Mouse (Mus musculus) liver, adult (tissue): ENCODE data around the gene Zdhhc18.

Experiments
- GATA4 ChIP-seq: IDR thresholded peaks from 2 replicates; pipeline ENCODE4 v1.6.1; 2014; ENCODE audit warnings: mild to moderate bottlenecking, low read length; ENCODE audit not compliant: insufficient replicate concordance

Gene Zdhhc18

GRCm38 (mm10) chr4:133569291-133570065 is 80.5 kb downstream of the Zdhhc18 start:
- no peak for TF ChIP-seq GATA4

GRCm38 (mm10) chr4:133567251-133567650 is 82.7 kb downstream of the Zdhhc18 start:
- no peak for TF ChIP-seq GATA4

- peak; percentile 32; the same call in 1 of the 2 replicates for TF ChIP-seq GATA4
Observed at GRCm38 (mm10) chr4:133563123-133563571, 86.8 kb downstream of the Zdhhc18 start.

GRCm38 (mm10) chr4:133561622-133562021 is 88.3 kb downstream of the Zdhhc18 start:
- TF ChIP-seq GATA4: peak; percentile 34; the same call in 1 of the 2 replicates

GRCm38 (mm10) chr4:133559846-133560245 is 90.1 kb downstream of the Zdhhc18 start:
- no peak for TF ChIP-seq GATA4

GRCm38 (mm10) chr4:133557041-133557717 is 92.8 kb downstream of the Zdhhc18 start:
- TF ChIP-seq GATA4: peak; percentile 98
